Mouse (Mus musculus) granulocyte monocyte progenitor cell, adult 5-6 weeks (primary cell): ENCODE results near the gene Etv5. TPM values are rescaled to one million over a fixed set of nuclear protein-coding genes. Genes with fewer than 3 reads are reported as not detected.
A peak's percentile ranks its signal among the peaks of the same experiment; 100 is the strongest.

ENCODE experiments used
- ATAC-seq: replicated peaks from 2 replicates; pipeline ENCODE4 v1.8.0; 2016; ENCODE audit warnings: mild to moderate bottlenecking, moderate TSS enrichment, inconsistent platforms; ENCODE audit not compliant: poor library complexity, severe bottlenecking
- total RNA-seq, 2 experiments: library from RNA; stranded (forward) in 1 of 2; stranded (reverse) in 1 of 2; fragments of 200-712, 200-1000 nt in 1 of 2; fragments of >200 nt in 1 of 2; fragmentation: Nextera tagmentation in 1 of 2; gene quantifications; 2 replicates each; pipeline ENCODE4 v1.2.3; 2014 to 2017

Etv5 gene
- total RNA-seq (2014; fragmentation: Nextera tagmentation) (2.8 and 5.4 TPM in 2 replicates), total RNA-seq (2017) (1.8 and 2.5 TPM in 2 replicates)

DNA sequence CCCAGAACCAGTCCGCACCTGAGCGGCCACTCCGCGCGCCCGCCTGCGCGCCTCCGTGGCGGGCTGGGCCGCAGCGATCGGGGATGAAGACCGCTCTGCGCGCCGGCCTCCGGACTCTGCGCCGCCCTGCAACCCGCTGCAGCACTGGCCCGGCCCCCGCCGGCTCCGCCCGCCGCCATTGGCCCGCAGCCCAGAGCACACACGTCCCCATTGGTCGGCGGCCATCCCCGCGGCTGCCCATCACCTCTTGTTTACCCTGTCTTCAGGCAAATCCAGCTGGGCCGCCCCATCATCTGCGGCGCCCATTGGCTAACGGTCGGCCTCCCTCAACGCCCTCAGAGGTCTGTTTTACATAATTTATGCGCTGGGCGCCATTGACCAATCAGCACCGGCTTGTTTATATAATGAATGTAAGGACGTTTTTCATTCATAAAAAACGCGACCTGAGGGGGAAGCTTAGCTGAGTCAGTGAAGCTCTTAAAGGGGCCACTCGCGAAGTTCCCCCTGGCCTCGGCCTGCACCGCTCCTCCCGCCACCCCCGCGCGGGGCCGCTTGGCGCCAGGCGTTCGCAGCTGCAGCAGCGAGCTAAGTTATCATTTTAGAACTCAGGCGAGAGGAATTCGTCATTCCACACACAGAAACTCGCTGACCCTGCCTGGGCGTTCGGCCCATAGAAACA, at the start of gene Etv5:
Etv5 (minus strand) TSS at position 221 of the 679 bp plus-strand sequence.
- ATAC-seq: peak; percentile 88

DNA sequence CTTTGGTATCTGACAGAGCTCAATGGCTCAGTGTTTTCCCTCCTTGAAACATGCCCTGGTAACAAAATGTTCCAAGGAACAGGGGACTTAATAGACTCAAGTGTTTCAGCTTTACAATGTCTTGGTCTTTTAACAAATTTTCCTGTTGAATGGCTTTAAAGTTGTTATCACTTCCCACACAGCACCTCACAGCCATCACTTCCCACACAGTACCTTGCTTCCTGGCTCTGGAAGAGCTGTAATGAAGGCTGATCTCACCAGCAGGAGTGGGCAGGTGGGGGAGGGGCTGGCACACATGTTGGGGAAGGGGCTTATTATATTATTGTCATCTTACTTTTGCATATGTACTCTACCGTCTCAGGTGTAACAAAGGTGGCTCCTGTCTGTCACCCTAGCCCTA, 44.4 kb upstream of the Etv5 start:
- ATAC-seq: no peak

DNA sequence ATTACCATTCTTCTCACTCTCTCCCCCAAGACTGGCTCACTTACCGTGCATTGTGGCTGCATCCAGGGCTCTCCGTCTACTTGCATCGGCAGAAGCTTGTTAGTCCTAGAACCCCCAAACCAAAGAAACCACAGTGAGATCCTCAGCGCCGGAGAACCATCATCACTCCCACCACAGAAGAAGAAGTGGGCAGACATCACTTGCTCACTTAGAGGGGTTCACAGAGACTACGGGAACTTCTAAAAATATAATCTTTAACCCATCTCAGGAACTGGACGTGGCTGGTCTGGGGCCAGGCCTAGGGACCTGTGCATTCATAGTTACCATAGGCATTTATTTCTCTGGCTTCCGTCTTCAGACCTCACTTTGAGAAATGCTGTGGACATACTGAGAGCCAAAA, 39.8 kb upstream of the Etv5 start:
- ATAC-seq: peak; percentile 42

DNA sequence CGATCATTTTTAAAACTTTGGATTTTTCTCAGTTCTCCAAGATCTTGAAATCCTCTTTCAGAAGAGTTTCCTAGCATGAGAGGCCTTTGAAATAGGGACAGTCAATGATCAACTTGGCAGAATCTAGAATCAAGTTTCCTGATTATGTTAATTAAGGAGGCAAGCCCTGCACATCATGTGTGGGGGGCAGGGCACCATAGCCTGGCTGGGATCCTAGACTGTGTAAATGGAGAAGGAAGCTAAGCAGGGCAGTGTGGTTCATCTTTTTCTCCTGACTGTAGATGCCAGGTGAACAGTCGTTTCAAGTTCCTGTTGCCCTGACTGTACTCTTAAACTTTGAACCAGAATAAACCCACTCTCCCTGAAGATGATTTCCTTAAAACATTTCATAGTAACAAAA, 32.2 kb upstream of the Etv5 start:
- ATAC-seq: no peak

DNA sequence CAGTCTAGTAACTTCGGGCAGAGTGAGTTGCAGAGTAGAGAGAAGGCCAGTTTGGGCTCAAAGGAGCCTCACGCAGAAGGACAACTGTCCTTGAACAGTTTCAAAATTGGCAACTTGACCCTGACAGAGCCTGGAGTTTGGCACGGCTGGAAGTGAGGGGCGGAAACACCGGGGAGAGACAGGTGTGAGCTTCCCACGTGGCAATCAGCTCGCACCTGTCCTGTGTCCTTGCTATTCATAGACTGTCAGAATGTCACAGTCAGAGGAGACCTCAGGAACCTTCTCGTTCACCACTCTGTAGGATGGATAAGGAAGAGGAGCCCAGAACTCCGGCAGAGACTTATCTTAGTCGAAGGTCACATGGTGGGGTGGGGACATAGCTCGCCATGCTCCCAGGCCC, 29.9 kb upstream of the Etv5 start:
- ATAC-seq: no peak

DNA sequence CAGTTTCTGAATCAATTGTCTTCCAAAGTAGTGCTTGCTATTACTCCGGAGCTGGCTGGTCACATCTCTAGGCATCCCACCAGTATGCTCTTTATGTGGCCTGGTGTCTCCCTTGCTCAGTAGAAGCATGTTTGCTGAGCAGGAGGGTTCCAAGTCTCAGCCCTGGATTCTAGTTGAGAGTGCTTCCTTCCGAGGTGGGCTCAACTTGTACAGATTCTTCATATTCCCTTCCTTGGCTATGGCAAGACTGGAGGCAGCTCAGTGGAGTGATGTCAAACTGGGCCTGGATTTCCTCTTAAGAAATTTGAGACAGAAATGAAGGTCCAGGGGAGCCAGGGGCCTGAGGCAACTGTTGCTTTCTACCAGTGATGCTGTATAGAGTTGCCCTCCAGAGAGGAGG, 27.6 kb upstream of the Etv5 start:
- no peak for ATAC-seq

DNA sequence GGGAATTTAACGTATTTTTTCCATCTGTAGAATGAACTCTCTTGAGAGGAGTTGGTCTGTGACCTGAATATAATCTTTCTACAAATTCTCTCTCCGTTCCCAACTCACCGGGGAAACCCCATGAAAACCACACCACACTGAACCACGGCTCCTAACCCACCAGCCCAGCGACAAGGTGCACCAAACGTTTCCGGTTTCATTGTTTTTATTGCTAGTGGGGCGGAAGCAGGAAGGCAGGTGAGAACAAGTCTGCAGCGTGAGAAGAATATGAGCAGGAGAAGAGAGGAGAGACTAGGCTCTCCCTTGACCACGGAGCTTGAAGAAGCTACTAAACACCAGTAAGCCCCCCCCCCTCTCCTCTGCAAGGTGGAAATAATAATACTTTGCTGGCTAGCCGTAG, 26.9 kb upstream of the Etv5 start:
- ATAC-seq: no peak

DNA sequence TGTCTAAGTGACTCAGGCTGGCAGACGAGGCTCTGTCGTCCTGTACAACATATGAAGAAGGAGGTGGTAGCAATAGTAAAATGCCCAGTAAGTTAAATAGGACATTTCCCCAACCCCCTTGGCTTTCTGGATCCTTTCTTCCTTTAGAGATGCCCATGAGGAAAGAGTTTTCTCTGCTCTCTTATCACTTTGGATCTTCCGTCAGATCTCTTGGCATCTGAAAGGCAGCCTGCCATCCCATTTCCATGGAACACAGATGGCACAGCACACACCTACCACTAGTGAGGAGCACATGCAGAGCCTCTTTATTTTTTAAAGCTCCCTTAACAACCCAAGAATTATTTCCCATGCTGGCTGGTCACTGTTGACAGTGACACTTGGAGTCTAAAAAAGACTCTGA, 22.7 kb upstream of the Etv5 start:
- ATAC-seq: no peak

DNA sequence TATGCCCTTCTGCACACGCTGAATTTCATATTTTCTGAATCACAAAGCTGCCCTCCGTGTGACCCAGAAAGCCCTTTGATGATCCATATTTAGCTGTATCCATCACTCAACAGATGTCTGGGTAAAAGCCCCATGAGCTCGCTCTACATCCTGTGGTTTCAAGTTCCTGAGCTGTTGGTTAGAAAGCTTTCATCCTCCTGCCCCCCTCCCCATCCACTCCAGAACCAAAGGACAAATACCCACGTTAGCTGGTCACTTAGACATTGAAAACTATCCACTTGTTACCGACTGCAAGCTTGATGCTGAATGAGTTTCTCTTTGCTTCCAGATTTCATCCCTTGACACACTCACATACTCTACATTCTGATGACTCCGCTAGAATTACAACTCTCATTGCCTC, 22.2 kb upstream of the Etv5 start:
- no peak for ATAC-seq

DNA sequence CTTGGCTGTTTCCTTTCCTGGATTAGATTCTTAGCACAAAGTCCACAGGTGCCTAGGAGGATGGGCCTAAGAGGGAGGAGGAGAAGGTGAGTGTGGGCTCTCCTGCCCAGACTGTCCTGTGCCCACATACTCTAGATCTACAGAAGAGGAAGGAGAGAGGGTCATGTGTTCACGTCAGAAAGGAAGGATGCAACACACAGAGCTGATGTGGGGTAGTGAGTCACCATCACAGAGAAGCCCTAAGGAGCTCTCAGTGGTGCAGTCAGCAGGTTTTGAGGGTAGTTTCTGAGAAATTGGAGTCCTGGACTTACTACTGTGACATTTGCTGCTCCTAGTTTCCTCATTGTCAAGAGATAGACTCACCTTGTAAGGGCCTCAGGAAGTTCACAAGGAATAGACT, 21.4 kb upstream of the Etv5 start:
- peak; percentile 53 for ATAC-seq

DNA sequence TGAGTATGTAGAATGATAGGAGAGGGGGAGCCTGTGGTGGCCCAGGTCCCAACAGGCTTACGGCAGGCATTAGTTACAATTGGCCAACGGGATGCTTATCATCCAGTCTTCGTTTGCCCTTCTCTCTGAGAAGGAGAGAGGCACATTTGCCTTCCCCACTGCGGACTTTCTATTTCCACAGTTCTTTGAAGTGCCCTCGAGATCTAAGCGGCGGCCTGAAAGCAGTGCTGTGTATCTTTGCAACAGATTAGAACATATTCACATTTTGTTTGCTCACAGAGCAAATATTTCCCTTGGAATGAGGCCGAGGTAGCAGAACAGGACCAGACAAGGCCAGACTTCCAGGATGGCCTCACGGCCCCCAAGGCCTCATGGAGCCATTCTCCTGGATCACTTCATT, 12.6 kb upstream of the Etv5 start:
- ATAC-seq: no peak

DNA sequence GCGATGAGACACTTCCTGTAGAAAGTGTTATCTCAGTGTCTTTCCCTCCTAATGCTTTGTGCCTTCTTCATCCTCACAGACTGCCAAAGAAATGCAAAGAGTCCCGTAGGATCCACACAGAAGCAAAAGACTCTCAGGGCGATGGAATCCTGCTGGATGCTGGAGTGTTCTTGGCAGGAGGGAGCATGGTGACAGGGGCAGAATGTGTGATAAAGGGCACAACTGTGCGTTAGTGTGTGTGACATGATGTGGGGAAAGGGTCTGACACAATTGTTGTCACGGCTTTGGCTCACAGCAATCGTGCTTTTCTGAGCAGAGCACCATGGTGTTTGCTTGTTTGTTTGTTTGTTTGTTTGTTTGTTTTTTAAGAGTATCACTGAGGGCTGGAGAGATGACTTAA, 8.6 kb upstream of the Etv5 start:
- no peak for ATAC-seq

DNA sequence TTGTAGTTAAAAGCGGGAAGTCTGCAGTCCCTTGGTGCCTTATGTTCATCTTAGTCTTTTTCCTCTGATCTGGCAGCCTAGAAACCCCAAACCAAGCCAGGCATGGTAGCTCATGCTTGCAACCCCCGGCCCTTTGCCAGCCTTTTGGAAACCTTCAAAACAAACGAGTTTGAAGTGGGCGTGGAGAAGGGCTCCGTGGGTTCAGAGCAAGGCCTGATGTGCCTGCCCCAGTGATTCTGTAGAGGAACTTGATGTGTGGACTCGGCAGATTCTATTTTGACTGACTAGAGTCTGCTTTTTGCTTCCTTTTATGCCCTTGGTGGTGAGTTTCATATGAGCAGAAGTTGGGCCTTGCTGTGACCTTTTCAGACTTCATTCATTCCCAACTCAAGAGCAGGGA, 5.3 kb upstream of the Etv5 start:
- peak; percentile 11; the same call in 1 of the 2 replicates for ATAC-seq

DNA sequence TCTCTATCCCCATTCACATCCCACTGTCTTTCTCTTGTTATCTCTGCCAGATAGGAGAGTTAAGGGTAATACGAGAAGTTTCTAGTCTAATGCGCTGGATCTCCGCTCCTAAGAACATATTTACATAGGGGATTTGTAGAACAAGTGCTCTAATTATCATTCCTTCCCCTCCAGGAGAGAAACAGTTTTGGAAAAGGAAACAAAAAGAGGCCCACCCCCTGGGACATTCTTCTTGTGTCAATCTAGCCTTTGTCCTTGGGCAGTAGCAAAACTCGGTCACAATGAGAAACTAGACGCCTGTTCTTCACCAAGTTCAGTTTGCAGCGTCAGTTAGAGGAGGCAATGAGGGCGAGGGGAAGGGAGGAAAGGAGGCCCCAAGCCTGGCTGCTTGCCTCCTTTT, 2.7 kb upstream of the Etv5 start:
- ATAC-seq: no peak

DNA sequence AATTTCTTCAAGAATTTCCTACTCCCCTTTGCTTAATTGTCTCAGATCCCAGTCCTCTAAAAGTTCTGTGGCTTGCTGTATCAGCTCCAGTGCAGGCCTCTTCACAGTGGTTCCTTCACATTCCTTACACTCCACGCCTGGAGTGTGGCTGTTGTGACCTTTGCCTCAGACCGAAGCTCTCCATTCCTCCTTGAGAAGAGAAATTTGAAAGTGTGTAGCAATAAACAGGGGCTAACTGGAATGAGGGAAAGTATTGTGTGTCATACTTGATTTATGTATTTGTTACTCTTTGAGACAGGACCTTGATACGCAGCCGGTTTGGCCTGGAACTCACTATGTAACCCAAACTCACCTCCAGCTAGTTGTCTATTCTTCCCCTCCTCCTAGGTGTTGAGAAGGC, 1.8 kb upstream of the Etv5 start:
- no peak for ATAC-seq

DNA sequence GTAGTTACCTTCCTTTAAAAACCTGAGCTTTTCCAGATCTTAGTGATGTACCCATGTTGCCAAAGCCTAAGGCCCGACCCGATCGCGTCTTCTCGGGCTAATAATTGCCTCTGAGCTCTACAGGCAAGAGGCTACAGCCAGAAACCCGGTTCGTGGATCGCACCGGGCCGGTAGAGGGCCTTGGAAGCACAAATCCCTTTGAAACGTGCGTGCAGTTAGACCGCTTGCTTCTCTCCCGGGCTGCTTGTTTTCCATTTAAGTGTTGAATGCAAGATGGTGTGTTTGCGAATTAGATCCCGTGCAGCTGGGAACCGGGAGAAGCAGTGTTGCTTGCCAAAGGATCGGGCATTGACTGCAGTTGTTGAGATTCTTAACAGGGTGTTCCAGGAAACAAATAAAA, 750 bp upstream of the Etv5 start:
- no peak for ATAC-seq

DNA sequence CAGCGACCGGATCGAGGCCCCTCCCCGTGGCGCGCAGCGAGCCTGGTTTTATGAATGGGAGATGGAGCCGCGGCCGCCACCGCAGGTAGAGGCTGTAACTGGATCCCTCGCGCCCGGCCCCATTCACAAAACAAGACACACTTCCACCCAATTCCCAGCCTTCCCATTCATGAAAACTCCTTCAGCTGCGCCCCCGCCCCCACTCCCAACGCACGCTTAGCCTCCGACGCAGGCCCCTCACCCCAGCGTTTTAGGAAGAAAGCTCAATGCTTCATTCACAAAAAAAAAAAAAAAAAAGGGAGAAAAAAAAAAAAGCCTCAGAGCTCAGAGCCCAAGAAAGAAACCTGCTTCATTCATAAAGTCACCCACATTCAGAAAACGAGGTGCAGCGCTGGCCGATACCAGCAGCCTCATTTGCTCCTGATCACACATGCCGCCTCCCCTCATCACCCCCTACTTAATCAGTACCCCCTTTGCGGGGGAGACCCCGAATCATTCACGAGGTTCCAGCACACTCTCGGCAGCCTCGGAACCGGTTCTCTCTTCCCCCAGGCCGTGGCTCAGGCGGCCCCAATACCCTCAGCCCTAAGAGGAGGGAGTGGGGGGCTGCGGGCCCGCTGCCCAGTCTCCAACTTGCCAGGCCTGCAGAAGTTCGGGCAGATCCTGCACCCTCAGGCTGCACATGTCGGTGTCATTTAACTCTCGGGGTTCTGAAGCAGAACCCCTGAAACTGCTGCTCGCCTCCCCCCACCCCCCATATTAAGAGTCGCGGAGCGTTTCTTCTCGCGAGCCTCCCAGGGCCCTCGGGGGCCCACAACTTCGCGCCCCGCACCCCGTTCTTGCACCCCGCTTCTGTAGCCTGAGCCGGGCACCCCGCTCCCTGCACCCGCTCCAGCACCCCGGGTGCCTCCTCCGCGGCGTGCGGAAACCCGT, 812 bp downstream of the Etv5 start:
- ATAC-seq: no peak

DNA sequence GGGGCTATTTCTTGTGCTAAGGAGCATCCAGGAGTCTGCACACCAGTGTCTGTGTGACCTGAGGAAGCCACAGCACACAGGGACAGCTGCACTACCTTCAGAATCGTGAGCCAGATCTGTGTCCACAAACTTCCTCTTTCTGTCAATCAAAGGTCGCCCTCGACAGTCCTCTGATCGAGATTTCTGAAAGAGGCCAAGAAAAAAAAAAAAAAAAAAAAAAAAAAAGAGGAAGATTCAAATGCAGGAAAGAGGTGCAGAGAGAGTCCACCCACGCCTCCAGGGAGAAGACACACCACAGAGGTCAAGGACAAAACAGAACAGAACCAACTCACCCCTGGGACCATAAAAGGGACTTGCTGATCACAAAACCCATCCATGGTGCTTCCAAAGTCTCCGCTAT, 3.4 kb downstream of the Etv5 start:
- peak; percentile 57 for ATAC-seq

DNA sequence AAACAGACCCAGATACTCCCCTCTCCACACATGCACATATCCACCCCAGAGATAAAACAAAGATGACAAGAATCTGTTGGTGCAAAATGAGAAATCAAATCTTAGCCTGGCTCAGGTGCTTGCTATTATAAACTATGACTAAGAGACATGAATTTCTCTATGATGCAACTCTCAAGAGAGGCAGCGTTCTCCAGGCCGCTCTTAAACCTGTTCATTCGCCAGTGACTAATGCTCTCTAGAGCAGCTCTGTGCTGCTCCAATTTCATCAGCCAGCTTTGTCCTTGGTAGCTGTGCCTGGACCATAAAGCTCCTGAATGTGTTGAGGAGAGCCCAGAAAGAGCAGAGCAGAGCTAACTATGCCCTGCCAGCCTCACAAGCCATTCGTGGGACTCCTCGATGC, 5.0 kb downstream of the Etv5 start:
- no peak for ATAC-seq

DNA sequence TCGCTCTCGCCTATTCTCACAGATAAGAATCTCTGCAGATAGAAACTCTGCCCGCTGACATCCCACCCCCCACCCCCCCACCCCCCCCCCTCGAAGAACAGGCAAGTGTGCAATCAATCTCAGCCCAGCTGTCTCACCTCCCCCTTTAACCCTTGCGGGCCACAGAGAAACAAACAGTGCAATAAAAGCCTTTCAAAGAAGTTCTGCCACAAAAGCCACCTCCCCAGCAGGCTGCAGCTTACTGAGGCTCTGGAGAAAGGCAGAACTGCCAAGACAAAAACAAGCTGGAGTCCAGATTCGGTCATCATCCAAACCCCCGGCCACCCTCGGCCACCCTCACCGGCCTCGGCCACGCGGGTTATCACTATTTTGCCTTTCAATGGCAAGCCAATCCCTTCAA, 5.6 kb downstream of the Etv5 start:
- no peak for ATAC-seq

DNA sequence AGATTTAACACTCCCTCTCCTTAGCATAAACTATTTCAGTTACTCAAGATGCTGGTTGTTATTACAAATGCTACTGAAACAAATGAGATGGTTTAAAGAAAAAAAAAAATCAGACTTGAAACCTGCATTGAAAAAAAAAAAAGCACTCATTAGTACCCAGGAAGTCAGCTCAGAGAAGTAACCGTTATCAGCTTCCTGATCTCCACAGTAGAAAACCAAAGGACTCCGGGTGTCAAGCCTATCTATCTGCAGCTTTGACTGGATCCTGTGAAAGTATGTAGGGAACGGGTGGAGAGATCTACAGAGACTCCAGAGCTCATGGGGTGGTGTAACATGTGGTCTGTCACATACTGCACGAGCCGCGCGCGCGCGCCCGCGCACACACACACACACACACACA, 7.7 kb downstream of the Etv5 start:
- ATAC-seq: peak; percentile 28

DNA sequence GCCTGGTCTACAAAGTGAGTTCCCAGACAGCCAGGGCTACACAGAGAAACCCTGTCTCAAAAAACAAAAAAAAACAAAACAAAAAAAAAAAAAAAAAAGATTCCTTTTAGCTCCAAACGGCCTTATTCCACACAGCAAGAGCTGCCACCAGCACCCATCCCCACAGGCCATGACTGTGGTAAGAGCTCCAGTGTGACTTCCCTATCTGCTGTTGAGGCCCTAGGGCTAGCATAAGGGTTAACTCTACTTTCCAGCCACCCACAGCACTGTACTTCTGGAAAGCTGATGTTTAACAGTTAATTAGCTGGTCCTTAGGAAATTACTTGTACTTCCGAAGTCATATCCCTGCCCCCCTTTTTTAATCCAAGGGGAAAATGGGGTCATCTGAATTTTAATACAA, 8.2 kb downstream of the Etv5 start:
- ATAC-seq: peak; percentile 65
